Mouse (Mus musculus) stomach, postnatal 0 days (tissue): ENCODE measurements around the gene Sorcs3.

ENCODE experiments used
- CTCF ChIP-seq: IDR thresholded peaks from 2 replicates; pipeline ENCODE4 v1.5.1; 2016; ENCODE audit warnings: antibody characterized with exemption, low read depth, mild to moderate bottlenecking, moderate library complexity
- EP300 ChIP-seq: optimal IDR thresholded peaks from 2 replicates; pipeline ENCODE3; 2016; ENCODE audit warnings: antibody characterized with exemption

- no peak for TF ChIP-seq CTCF
- TF ChIP-seq EP300, result no peak
These were observed 166.0 kb downstream of the Sorcs3 start for GRCm38 (mm10) chr19:48371787-48372186.
